Mouse (Mus musculus) heart, embryonic 16.5 days (tissue): ENCODE measurements around the gene Hoxa7. TPM values are rescaled to one million over a fixed set of nuclear protein-coding genes. Genes with fewer than 3 reads are reported as not detected.
A peak's percentile ranks its signal among the peaks of the same experiment; 100 is the strongest.

ENCODE experiments used
- ATAC-seq: fragments of 200-750 bp; cut with Nextera tagmentation; replicated peaks from 2 replicates; pipeline ENCODE4 v1.8.0; 2017; ENCODE audit warnings: moderate number of reproducible peaks; ENCODE audit not compliant: insufficient read depth, low FRiP score; ENCODE audit errors: extremely low read depth
- H3K27ac ChIP-seq: fragments of 300-500 bp; sonication (generic); 2 replicates; pipeline ENCODE4 v1.5.1; 2014; ENCODE audit warnings: mild to moderate bottlenecking, low read length, control low read depth, moderate library complexity
- H3K27me3 ChIP-seq: fragments of 300-500 bp; sonication (generic); 2 replicates; pipeline ENCODE4 v1.6.1; 2014; ENCODE audit warnings: low read length, mixed read lengths; ENCODE audit not compliant: control insufficient read depth, insufficient read depth
- H3K36me3 ChIP-seq: fragments of 300-500 bp; sonication (generic); 2 replicates; pipeline ENCODE4 v1.6.1; 2014; ENCODE audit not compliant: control insufficient read depth, insufficient read depth
- H3K4me1 ChIP-seq: fragments of 300-500 bp; sonication (generic); 2 replicates; pipeline ENCODE4 v1.6.1; 2014; ENCODE audit warnings: low read length, mixed read lengths; ENCODE audit not compliant: control insufficient read depth, insufficient read depth
- H3K4me2 ChIP-seq: fragments of 300-500 bp; sonication (generic); 2 replicates; pipeline ENCODE4 v1.6.1; 2014; ENCODE audit warnings: low read depth, mild to moderate bottlenecking, control low read depth, low read length
- H3K4me3 ChIP-seq: fragments of 300-500 bp; sonication (generic); 2 replicates; pipeline ENCODE4 v1.5.1; 2014; ENCODE audit warnings: mild to moderate bottlenecking, control low read depth, low read length
- H3K9ac ChIP-seq: fragments of 300-500 bp; sonication (generic); 2 replicates; pipeline ENCODE4 v1.6.1; 2014; ENCODE audit warnings: low read length, control low read depth
- H3K9me3 ChIP-seq: fragments of 300-500 bp; sonication (generic); replicated peaks from 2 replicates; pipeline ENCODE4 v1.6.1; 2016; ENCODE audit warnings: low read length; ENCODE audit not compliant: control insufficient read depth
- WGBS: fragments of 180-500 bp; shearing (Covaris S2); extraction: QIAGEN DNeasy Blood & Tissue Kit; methylation state at CpG from one replicate; pipeline ENCODE4 v1.1.7; 2014; 5-methylcytosine and 5-hydroxymethylcytosine counted together
- polyA plus RNA-seq: library from polyadenylated mRNA; unstranded; fragments of >200 nt; fragmentation: Nextera tagmentation; extraction: Ambion mirVana; gene quantifications from 2 replicates; pipeline ENCODE4 v1.2.1, GENCODE M21; 2015

The Hoxa7 gene
- 0.35 and 0.38 TPM in 2 replicates for polyA plus RNA-seq

- peak; percentile 71; the same call in 1 of the 2 replicates for ATAC-seq
- H3K4me2 ChIP-seq = peak within 1 kb of the TSS; percentile 97
- no peaks in the 10 kb centered on the region for H3K9me3 ChIP-seq
- peaks cover 11% of the 10 kb centered on the region for H3K4me1 ChIP-seq
- peak within 1 kb of the TSS; percentile 68 for H3K9ac ChIP-seq
- WGBS = under 1% methylated on average over 46 of the region's 46 CpGs
- H3K27me3 ChIP-seq = peaks cover 96% of the 10 kb centered on the region
- no peak within 1 kb of the TSS for H3K27ac ChIP-seq
- no peaks in the 10 kb centered on the region for H3K36me3 ChIP-seq
- H3K4me3 ChIP-seq = peak within 1 kb of the TSS; percentile 71
Measured at GRCm38 (mm10) chr6:52221337-52221992, at the start of gene Hoxa7. Gene Hoxa7, minus strand, starts transcription at chr6:52221854.

GRCm38 (mm10) chr6:52270494-52271480 is 49.1 kb upstream of the Hoxa7 start:
- Histone ChIP-seq H3K36me3 (no peaks in the 10 kb centered on the region), H3K9ac (no peak overlapping the region), H3K9me3 (no peaks in the 10 kb centered on the region), H3K4me1 (no peaks in the 10 kb centered on the region), H3K4me2 (no peak overlapping the region), H3K27ac (no peak overlapping the region), H3K27me3 (peaks cover 90% of the 10 kb centered on the region), H3K4me3 (no peak overlapping the region)
- no peak for ATAC-seq
- WGBS = 11% methylated on average over 23 of the region's 23 CpGs

GRCm38 (mm10) chr6:52268756-52269155 is 47.1 kb upstream of the Hoxa7 start:
- Histone ChIP-seq H3K4me2 (no peak overlapping the region), H3K9ac (no peak overlapping the region), H3K27me3 (peaks cover 93% of the 10 kb centered on the region), H3K36me3 (no peaks in the 10 kb centered on the region), H3K4me3 (no peak overlapping the region), H3K4me1 (no peaks in the 10 kb centered on the region), H3K9me3 (no peaks in the 10 kb centered on the region), H3K27ac (no peak overlapping the region)
- 8% methylated on average over 3 of the region's 3 CpGs for WGBS
- no peak for ATAC-seq

GRCm38 (mm10) chr6:52268341-52268740 is 46.7 kb upstream of the Hoxa7 start:
- no peaks in the 10 kb centered on the region for H3K4me1 ChIP-seq
- ATAC-seq = no peak
- H3K4me2 ChIP-seq = no peak overlapping the region
- H3K4me3 ChIP-seq = no peak overlapping the region
- WGBS = 6% methylated on average over 7 of the region's 7 CpGs
- H3K27me3 ChIP-seq = peaks cover 93% of the 10 kb centered on the region
- no peak overlapping the region for H3K9ac ChIP-seq
- no peaks in the 10 kb centered on the region for H3K9me3 ChIP-seq
- no peak overlapping the region for H3K27ac ChIP-seq
- no peaks in the 10 kb centered on the region for H3K36me3 ChIP-seq

- H3K4me2 ChIP-seq = no peak overlapping the region
- peaks cover 93% of the 10 kb centered on the region for H3K27me3 ChIP-seq
- no peaks in the 10 kb centered on the region for H3K36me3 ChIP-seq
- H3K9ac ChIP-seq = no peak overlapping the region
- H3K9me3 ChIP-seq = no peaks in the 10 kb centered on the region
- no peak overlapping the region for H3K27ac ChIP-seq
- ATAC-seq = no peak
- H3K4me1 ChIP-seq = no peaks in the 10 kb centered on the region
- H3K4me3 ChIP-seq = no peak overlapping the region
- WGBS = 9% methylated on average over 3 of the region's 3 CpGs
Measured at GRCm38 (mm10) chr6:52267691-52268090, 46.0 kb upstream of the Hoxa7 start.

- 21% methylated on average over 5 of the region's 5 CpGs for WGBS
- Histone ChIP-seq H3K9me3 (no peaks in the 10 kb centered on the region), H3K4me2 (no peak overlapping the region), H3K9ac (no peak overlapping the region), H3K36me3 (no peaks in the 10 kb centered on the region), H3K27ac (no peak overlapping the region), H3K4me3 (no peak overlapping the region), H3K4me1 (no peaks in the 10 kb centered on the region), H3K27me3 (peaks cover 91% of the 10 kb centered on the region)
- no peak for ATAC-seq
Measured at GRCm38 (mm10) chr6:52267221-52267620, 45.6 kb upstream of the Hoxa7 start.

GRCm38 (mm10) chr6:52266666-52266985 is 45.0 kb upstream of the Hoxa7 start:
- Histone ChIP-seq H3K36me3 (no peaks in the 10 kb centered on the region), H3K27me3 (peaks cover 94% of the 10 kb centered on the region), H3K4me2 (no peak overlapping the region), H3K4me1 (no peaks in the 10 kb centered on the region), H3K9ac (no peak overlapping the region), H3K27ac (no peak overlapping the region), H3K9me3 (no peaks in the 10 kb centered on the region), H3K4me3 (no peak overlapping the region)
- WGBS = 3% methylated on average over 9 of the region's 9 CpGs
- no peak for ATAC-seq

- Histone ChIP-seq H3K9me3 (no peaks in the 10 kb centered on the region), H3K27ac (no peak overlapping the region), H3K36me3 (no peaks in the 10 kb centered on the region), H3K4me1 (no peaks in the 10 kb centered on the region), H3K27me3 (peaks cover 92% of the 10 kb centered on the region), H3K4me2 (no peak overlapping the region), H3K4me3 (no peak overlapping the region), H3K9ac (no peak overlapping the region)
- no peak for ATAC-seq
- WGBS = 2% methylated on average over 19 of the region's 19 CpGs
Measured at GRCm38 (mm10) chr6:52265913-52266665, 44.4 kb upstream of the Hoxa7 start.
